Mouse (Mus musculus) layer of hippocampus, adult 8-10 months (tissue): ENCODE data around the gene Gm3045. TPM values are rescaled to one million over a fixed set of nuclear protein-coding genes. Genes with fewer than 3 reads are reported as not detected.

Experiments used
- total RNA-seq, 4 experiments: library from RNA; stranded (reverse); gene quantifications; 2 replicates each; pipeline ENCODE4 v1.2.4; 2022

Gm3045 gene
- total RNA-seq, 4 experiments from 2014 or later, result not detected

Other genes with a start within 250 kb of the Gm3045 start
- 1 to 10 TPM; 1.6 to 7.4 (median 3.9) TPM for gene Tifab, start 247.7 kb upstream of the Gm3045 start, total RNA-seq
- gene Neurog1, start 174.4 kb upstream of the Gm3045 start, total RNA-seq, result under 1 TPM in 2 of 4 experiments, not detected in 2; 0.18 to 0.29 TPM
- gene Cxcl14, start 130.0 kb upstream of the Gm3045 start, total RNA-seq, result 100 to 1,000 TPM; 120 to 148 (median 129) TPM
- gene Slc25a48, start 11.8 kb downstream of the Gm3045 start, total RNA-seq, result under 1 TPM; 0.09 to 0.25 (median 0.16) TPM
- not detected for gene Il9, start 55.7 kb downstream of the Gm3045 start, total RNA-seq
- gene Fbxl21, start 95.9 kb downstream of the Gm3045 start, total RNA-seq, result 10 to 100 TPM in 1 of 4 experiments, 1 to 10 TPM in 3; 6.4 to 10.3 (median 8.0) TPM
- gene Lect2, start 121.9 kb downstream of the Gm3045 start, total RNA-seq, result not detected
- 1 to 10 TPM; 4.6 to 5.2 (median 4.8) TPM for gene Tgfbi, start 182.9 kb downstream of the Gm3045 start, total RNA-seq